Mouse (Mus musculus) activated CD4-positive, CD25-positive, alpha-beta regulatory T cell, adult 4 months (primary cell): ENCODE measurements around the gene Strip1. TPM values are rescaled to one million over a fixed set of nuclear protein-coding genes. Genes with fewer than 3 reads are reported as not detected.

Experiments
- ATAC-seq: one replicate; pipeline ENCODE4 v1.8.0; 2017
- polyA plus RNA-seq, 2 experiments: library from polyadenylated mRNA; unstranded; fragments of 100-300 nt; shearing (Covaris generic); gene quantifications; one replicate each; pipeline ENCODE4 v1.2.1; 2017

The Strip1 gene
- polyA plus RNA-seq, 2 experiments from 2014 or later = 14.6 to 17.9 TPM

DNA sequence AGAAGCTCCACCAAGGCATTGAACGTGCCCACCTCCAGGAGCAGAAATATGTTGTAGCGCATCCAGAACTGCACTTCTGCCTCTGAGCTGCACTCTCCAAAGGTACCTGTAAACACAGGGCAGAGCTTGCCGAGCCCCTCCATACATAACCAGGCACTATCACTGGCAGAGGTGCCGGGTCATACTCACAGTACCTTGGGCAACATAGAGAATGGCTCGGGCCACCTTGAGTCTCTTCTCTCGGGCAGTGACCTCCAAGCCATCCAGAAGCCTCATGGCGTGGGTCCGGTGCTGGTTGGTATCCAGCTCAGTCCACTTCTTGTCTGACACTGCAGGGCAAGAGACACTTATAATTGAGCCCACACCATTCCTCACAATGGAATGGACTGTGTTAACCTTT, 4.7 kb downstream of the Strip1 start:
- ATAC-seq = no peak

DNA sequence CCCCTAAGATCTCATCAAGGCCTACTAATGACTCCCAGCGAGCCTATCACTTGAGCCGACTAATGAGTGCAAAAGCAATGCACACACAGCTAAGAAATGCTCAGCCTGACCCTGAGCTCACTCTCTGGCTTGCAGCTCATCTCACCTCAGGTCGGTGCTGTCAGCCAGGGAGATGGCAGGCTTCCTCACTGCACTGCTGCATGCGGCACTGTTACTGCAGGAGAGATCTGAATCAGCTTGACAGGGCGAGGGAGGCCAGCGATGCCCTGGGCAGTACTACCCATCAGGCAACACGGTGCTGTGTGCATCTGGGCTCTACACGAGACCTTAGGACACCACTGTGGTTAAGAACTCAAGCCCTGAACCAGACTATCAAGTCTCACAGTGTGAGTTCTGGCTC, 6.0 kb downstream of the Strip1 start:
- no peak for ATAC-seq

DNA sequence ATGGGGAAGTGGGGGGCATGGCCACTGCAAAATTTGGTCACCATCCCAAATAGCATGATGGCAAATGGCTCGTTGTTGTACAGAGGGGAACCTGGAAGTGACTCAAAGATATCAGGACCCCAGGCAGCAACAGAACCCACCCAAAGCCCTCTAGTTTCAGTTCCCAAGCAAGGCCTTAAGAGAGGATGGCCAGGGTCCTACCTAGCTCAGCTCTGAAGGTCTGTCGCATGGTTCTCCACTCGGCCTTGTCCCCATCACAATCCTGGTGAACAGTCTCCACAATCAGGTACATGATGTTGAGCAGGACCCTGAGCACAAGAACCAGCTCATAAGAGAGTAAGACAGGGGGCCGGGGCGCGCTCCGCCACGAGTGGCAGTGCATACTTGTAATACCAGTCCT, 7.1 kb downstream of the Strip1 start:
- ATAC-seq = no peak

DNA sequence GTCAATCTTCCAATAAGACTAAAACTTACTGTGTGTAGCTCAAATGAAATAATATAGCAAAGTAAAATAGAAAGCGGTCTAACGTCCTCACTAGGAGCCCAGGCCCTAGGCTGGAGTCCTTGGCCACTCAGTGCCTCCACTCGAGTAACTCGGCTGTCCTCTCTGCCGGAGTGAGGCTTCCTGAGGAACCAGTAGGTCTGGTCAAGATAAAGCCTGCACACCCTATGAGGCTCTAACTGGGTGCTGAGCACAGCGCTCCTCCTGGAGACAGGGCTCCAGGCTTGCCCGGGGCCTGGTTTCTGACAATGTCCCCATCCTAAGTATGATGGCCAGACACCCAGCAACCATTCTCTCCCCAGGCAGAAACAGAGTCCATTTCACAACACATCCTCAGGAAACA, 9.0 kb downstream of the Strip1 start:
- ATAC-seq = no peak

DNA sequence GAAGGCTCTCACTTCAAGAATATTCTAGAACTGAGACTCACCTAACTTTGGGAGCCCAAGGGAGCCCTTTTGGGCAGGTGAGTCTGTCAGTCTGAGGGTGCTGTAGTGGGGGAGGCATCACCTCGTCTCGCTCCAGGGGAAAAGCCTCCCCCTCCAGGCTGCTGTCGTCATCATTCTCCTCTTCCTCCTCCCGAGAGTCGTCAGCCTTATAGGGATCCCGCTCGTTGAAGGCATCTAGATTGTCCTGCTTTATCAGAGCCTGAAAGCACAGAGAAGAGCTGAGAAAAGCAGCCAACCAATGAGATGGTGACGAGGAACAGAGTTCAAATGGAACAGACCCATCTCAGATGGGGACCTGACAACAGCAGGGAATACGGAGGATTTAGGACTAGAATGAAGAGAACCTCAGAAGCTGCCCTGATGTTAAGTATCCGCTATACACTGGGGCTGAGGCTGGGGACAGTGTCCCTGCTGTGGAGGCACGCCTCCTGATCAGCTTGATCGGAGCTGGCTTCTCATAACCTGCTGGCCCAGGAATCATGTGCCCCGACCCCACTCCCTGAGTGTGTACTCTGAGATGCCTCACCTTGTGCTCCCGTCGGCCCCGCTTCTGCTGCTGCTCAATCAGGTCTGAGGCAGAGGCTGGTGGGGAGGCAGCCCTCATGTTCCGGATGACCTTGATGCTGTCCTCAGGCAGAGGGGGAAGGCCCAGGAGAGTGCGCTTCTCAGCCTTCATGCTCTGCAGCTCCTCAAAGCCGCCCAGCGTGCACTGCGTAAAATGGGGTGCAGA, 10.0 kb downstream of the Strip1 start:
- no peak for ATAC-seq

DNA sequence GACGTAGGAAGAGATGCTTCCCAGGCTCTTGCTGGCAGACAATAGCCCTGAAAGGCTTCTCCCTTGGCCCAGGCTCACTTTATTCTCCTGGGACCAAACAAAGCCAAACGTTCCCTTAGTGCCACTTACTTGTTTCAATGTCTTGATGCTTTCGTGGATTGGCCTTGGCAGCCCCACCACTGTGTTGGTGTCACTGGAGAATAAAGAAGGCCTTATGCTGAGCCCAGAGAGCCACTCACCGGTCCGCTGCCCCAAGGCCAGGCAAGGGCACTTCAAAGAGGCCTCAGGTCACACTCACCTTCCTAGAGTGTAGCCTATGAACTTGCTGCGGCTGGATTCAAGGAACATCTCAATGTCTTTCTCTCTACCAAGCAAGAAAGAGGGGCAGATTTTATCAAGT, 11.6 kb downstream of the Strip1 start:
- ATAC-seq = no peak

DNA sequence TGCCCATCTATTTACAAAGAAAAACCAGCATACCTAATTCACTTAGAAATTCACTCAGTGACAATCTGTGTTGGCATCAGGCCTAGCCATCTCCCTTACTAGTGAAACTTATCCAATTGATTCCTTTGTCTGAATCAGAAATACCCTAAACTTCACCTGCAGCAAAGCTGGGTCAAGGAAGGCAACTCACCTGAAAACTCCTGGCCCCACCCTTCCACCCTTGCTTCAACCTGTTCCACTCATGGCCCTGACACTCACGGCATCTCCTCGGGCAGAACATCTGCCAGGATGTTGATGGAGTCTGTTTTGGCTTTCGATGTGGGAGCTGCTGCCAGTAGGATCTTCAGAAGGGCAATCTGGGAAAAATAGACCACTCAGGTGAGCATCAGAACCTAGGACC, 13.7 kb downstream of the Strip1 start:
- no peak for ATAC-seq

DNA sequence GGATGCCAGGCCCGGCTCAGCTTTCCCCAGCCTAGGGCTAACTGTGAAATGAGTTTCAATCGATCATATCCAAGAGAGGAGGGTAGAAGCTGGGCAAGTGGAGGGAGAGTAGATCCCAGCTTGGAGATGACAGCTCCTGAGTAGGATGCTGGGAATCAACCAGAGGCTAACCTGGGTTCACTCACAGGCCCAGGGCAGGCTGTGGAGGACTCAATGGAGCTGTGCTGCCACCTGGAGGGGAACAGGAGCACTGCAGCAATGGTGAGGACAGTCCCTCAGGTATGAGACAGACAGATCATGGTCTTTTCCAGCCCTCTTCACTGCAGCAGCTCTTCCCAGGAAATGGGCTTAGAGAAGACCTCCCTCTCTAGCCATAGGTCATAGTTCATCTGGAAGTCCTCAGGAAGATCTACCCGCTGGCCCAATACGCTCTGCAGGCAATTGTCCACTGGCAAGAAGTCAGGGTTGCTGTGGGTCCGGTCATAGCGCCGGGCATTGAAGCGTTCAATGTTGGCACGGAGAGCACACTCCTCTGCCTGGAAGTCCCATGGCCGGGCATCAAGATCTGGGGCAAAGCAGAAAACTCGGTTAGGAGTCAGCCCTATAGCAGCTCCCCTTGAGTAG, 18.5 kb downstream of the Strip1 start:
- no peak for ATAC-seq

DNA sequence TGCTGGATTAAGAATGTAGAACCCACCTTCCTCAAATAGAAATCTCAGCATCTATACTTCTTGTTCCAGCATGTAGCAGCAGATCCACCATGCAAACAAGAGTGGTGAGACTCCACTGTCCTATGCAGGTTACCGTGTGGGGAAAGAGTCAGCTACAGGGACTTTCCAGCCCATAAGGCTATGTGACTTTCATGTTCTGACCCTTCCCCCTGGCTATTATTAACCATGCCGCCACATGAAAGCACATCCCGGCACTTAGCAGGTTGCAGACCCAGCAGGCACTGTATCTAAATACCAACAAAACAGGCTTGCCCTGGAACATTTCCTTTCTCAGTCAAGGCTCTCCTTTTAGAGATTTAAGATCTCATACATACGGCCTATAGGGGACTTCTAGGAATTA, 20.1 kb downstream of the Strip1 start:
- ATAC-seq = no peak

DNA sequence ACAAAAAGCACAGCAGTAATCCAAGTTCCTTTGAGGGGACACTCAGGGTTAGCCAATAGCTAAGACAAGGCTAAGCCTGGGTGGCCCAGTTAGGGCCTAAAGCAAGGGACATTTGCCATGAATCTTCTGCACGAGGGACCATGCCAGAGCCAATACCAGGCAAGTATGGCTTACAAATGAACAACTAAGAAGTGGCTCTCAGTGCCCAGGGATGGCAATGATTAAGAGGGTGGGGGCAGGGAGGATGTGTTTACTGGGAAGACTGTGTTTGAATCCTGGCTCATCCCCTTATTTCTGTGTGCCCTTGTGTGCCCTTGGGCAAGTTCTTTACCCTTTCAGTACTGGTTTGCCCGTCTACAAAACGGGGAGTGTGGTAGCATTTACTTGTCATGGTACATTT, 22.1 kb downstream of the Strip1 start:
- ATAC-seq = no peak

DNA sequence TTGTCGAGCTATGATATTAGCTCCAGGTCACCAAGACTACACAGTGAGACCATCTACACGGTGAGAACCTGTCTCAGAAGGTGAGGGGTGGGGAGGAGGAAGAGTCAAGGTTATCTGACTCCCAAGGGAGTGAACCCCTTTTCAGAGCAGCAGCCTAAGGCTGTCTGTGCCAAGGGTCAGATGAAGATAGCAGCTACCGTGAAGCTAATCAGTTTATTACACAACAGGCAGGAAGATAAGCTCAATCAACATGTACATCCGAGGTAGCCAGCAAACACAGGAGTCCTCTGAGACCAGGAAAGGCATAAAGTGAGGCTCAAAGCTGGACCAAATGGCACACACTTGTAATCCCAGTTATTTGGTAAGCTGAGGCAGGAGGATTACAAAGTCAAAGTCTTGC, 22.7 kb downstream of the Strip1 start:
- no peak for ATAC-seq

DNA sequence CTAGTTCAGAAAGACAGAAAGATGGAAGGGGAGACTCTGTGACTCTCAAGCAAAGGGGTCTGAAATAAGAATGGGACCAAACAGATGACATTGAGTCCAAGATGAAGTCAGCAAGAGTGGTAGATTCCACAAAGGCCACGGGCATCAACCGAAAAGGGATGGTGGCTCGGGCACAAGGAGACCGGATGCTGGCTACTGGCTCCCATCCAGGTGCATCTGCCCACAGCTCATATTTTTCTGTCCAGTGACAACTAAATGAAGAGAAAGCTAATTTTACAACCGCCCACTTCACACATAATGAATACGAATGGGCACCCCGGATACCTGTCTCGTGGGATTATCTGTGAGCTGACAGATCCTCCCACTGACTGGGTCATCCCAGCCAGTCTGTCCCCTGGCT, 24.3 kb downstream of the Strip1 start:
- ATAC-seq = no peak

DNA sequence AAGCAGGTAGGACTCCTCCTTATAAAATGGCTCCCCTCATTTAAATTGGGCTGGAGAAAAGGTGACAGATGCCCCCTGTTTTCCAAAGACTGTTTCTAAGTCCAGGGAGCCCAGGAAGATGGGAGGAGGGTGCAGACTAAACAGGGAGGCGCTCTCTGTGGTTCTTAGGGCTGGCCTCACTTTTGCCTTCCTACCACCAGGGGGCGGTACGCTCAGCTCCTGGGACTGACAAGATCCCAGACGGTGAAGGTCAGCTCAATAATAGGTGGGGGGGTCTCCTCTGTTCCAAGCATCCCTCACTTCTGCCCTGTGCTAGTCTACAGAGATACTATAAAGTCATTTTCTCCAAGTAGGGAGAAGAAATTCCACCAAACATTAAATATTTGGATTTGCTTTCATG, 26.2 kb downstream of the Strip1 start:
- ATAC-seq = no peak

DNA sequence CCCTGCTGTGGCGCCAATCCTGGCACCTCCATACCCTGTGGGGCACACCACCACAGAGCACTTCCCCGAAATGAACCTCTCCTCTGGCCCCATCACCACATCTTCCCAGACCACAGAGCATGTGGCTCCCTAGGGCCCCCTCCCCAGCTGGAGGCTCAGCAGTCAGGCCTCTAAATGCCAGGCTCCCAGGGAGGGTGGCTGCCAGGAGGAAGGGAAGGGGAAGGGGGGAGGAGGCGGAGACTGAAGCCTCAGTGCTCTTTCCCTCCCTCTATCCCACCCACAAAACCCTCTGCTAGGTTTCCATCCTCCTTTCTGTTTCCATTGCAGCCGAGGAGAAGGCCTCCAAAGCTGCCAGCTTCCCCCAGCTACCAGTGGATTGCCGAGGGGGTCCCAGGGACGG, 31.4 kb downstream of the Strip1 start:
- no peak for ATAC-seq

DNA sequence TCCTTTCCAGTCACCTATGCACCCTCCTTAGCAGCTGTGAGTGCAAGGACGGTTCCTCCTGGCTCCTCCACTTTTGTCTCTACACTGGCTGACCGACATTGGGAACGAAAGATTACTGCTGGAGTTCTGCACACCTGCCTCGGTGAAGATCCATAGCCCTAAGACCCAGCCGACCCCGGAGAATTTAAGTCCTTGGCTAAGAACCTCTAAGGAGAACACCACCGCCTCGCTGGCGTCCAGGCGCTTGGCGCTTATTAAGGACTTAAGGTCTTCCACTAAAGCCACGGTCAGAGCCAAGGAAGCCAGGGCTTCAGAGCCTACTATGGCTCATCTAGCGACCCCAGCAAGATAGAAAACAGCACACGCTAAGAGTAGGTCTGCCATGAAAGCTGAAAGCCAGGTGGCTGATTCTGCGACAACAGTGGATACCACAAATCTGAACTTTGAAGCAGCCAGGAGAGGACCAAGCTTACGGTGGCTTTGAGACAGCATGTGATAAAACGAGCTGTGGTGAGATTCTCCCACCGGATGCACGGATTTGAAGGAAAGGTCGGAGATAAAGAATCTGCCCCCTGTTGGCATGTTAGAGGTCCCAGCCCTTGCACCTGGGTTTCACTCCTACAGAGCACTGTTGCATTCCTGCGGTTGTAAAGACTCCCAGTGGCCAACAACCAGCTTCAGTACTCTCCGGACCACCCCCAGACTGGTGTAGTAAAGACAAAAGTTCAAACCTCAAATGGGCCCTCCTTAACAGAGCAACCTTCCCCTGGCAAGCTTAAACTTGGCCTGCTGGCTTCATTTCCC, 33.7 kb downstream of the Strip1 start:
- ATAC-seq = no peak

DNA sequence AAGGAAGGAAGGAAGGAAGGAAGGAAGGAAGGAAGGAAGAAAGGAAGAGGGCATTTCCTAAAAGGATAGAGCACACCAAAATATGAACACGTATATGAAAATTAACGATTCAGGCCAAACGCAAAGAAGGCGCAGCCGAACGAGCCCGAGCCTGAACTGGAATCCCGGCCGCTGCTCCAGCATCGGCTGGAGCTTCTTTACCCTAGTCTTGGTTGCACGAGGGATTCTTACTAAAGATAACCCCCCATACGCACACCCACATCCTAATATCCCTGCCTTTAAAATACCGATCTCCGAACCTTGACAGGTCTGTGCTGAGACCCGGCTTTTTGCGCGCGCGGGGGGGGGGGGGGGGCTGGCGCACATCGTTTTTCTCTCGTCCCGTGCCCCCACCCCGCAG, 34.4 kb downstream of the Strip1 start:
- ATAC-seq = no peak

DNA sequence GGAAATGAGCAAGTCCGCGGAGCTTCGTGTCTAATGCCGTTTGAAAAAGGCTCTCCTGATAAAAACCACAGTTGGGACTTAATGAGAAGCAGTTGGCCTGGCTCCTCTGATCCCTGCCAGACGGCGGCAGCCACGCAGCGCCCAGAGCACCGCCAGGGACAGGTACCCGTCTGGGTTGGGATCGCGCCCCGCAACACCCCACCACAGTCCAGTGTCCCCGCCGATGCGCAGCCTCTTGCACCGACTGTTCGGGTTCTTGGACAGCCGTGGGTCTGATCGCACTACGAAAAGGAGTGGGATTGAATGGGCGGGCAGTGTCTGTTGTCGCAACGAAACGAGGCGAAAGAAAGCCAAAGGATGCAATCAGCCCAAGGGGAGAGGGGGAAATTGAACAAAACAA, 34.9 kb downstream of the Strip1 start:
- no peak for ATAC-seq

DNA sequence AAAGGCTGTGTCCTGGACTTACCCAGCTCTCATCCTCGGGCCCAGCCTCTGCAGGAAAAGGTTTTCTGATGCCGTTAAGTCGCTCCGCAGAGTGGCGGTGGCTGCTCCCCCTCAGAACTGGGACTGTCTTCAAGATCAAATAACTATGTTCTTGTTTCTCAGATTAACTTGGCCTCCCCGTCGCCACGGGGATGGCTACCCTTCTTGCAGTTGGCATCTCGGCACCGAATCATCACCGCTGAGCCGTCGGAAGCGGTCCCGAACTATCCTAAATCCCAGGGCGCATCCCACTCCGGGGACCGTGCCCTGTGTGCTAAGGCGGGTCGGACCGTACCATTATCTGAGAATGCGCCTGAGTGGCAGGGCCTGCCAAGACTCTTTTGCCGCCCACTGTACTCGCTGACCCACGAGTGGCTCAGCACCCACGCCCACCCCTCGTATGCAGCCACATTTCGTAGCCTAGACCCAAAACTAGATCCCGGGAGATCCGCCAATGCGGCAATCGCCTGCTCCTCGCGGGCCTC, 35.5 kb downstream of the Strip1 start:
- ATAC-seq = no peak

DNA sequence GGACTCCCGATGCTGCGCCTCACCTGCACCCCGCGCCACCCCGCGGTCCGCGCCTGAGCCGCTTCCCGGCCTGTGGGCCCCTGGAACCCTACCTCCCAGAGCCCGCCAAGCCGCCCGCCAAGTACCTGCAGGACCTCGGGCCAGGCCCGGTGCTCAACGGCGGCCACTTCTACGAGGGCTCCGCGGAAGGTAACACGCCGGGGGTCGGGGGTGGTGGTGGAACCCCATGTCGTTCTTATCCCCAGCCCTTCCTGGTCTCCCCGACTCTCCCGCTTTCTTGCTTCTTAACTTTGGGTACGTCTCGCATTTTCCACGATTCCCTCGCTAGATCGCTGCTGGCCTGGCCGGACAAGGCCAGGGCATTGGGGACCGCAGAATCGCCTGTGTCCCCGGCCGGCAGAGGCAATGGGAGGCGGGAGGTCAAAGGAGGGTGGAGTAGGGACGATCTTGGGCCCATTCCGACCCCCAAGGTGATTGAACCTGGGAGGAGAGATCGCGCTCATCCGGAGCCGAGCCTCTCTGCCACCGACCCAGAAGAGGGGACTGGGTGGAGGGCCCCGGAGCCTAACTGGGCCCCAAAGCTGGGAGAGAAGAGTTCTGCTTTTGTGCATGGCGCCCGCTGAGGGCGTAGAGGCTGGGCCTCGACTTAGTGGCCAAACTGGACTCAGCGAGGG, 36.1 kb downstream of the Strip1 start:
- ATAC-seq = no peak

DNA sequence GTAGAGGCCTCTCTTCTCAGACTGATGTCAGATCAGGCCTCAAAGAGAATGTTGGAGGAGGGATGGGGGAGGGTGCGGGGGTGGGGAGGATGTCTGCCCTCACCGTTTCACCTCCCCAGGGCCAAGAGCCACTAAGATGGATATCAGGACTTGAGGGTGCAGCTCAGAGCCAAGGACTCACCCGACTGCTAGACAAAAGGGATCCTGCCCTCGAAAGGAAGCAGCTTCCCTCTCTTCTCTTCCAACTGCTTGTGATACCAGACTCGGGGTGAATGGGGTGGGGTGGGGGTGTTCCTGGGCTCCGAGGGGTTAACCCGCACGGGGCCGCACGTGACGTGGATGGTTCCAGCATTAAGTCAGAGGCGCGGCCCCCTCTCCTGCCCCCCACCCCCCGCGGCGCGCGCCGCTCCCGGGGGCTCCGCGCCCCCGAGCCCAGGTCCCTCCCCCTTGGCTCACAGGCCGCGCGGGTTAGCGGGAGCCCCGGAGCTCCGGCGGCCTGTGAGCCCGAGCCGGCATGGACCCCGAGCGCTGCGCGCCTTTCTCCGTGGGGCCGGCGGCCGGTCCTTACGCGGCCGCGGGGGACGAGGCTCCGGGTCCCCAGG, 36.7 kb downstream of the Strip1 start, which contains the start of gene Alx3:
Gene Alx3 (plus strand): TSS at position 370 of the 602 bp plus-strand sequence.
- no peak for ATAC-seq

DNA sequence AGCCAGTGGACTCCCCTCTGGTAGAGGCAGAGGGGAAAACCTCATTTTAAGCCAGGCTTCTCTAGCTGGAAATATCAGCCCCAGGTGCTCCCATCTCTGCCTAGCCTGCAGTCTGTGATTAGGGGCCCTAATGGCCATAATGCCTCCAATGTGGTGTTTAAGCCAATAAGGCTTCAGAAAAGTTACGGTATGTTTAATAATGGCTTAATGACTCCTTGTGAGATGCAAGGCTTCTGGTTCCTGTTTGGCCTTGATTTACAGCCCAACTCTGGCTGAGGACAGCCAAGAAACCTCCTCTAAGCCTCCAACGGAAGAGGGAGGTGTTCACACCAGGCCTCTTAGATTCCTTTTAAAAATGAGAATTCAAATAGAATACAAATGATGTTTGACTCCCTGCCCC, 37.9 kb downstream of the Strip1 start:
- ATAC-seq = no peak

DNA sequence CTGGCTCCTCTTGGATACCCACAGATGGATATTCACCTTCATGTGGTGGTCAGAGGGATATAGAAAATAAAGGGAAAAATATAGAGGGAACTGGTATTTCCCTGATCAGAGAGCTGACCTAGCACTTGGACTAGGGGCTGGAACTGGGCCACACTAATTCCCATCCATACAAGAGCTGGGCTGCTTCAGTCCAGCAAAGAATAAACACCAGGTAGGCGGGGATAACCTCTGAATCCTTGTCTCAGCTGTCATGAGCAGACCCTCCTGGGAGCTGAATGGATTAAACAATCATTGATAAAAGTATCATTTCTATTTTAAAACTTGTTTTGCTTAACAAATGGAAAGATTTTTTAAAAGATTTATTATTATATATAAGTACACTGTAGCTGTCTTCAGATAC, 39.9 kb downstream of the Strip1 start:
- no peak for ATAC-seq
